Mouse (Mus musculus): ENCODE data around the gene Pik3r4. TPM values are rescaled to one million over a fixed set of nuclear protein-coding genes. Genes with fewer than 3 reads are reported as not detected.
A peak's percentile ranks its signal among the peaks of the same experiment; 100 is the strongest.
"Not testable (repeated sequence)": the region's sequence is repeated elsewhere in the genome, so short reads cannot be mapped to it uniquely, and the experiment has no call there.

Pik3r4 gene
- 40.0 and 46.2 TPM in 2 replicates for total RNA-seq (2017)

DNA sequence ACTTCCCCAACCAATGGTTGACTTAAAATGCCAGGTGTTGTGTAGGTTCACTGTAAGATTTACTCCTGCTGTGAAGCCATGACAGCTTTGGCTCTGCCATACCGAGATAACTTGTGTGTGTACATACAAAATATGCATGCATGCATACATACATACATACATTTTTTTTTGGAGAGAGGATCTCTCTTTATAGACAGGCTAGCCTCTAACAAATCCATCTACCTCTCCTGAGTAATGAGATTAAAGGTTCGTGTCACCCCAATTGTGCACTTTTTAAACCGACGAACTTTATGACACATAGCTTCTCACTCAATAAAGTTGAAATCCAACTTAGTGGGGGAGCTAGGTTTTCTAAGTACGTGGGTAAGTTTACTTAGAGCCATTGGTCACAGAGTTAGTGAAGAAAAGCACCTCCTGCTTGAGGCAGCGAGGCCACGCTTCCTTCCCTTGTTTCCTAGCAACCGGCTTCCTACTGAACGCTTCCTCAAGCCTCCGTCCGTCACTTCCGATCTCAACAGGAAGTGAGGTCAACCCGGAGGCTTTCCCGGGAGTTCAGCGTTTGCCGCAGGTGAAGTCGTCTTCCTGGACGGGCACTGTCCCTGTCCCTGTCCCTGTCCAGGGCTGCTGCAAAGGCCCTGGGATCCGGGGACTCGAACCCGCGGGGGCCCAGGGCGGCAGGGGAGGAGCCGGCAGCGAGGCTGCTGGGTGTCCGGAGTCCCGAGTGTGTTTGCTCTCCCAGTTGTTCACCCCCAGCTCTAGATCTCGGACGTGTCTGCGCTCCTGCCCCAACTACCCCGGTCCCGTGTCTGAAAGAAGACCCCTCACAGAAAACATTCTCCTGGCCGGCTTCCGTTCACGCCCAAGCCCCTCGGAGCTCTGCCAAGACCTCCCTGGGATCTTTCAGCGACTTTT lies at the start of gene Pik3r4:
Pik3r4 (plus strand) TSS at position 519 of the 912 bp plus-strand sequence.
- ATAC-seq (ENCODE audit: extremely low read depth, insufficient number of reproducible peaks, low FRiP score, poor library complexity, severe bottlenecking) = peak; percentile 95

DNA sequence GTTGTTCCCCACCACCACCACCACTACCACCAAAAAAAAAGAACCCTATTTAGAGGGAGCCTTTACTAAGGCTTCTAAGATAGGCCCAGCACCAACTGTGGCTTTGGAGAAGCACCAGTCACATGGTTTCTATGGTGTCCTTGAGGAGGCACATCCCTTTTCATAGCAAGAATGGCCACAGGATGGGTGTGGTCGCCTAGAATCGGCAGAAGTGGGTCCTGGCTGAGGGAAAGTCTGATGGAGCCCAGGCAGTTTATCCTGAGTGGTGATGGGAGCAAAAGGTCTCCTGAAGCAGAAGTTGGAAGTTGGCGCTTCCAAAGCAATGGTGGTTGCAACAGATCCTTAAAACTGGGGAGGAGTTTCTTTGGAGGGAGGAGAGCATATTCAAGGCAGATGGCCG lies 43.9 kb upstream of the Pik3r4 start:
- ATAC-seq (ENCODE audit: extremely low read depth, insufficient number of reproducible peaks, low FRiP score, poor library complexity, severe bottlenecking) = no peak

DNA sequence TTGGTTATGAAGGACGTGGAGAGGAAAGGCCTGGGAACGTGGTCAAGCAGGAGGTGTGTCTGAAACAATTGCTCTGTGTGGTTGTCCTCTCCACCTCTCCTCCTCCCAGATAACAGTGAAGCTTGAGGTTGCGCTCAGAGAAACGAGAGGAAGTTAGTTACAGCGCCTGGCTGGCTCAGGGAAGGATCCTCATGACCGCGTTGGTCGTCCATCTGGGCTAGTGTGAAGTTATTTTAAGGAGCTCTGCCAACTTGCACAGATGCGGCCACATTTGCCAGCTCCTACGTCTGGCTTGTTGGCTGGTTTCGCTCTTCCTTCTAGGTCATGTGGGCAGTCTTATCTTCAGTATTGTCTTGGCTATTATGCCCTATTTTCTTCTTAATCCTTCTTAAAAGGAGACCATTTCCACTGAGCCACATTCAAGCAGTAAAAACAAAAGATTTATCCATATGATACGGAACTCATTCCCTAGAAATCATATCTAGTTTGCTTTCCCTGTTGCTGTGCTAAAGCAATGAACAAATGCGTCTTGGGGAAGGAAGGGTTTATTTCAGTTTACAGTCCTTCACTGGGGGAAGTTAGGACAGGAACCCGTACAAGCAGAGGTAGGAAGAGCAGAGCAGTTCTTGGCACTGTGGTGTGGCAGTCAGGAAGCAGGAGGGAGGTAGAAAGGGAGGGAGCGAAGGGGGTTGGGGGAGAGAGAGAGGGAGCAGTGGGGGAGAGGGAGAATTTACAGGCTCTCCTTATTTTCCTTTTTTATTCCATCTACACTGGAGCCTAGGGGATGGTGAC lies 30.6 kb upstream of the Pik3r4 start:
- ATAC-seq (ENCODE audit: extremely low read depth, insufficient number of reproducible peaks, low FRiP score, poor library complexity, severe bottlenecking) = no peak

DNA sequence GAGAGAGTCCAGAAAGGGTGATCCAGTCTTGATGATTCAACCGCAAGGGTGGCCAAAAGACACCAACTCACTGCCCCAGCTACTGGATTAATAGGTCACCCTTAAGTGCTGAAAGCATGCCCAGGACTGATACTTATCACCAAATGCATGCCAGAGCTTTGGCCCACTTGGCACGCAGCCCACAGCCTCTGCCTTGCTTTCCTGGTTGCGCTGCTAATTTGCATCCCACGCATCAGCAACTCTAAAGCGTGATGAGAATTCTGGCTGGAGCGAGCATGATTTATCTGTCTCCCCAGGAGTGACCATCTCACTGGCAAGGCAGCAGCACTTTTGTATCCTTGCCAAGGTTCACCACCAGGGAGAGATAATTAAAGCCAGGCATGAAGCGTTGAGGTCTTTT lies 29.9 kb upstream of the Pik3r4 start:
- ATAC-seq (ENCODE audit: extremely low read depth, insufficient number of reproducible peaks, low FRiP score, poor library complexity, severe bottlenecking) = no peak

DNA sequence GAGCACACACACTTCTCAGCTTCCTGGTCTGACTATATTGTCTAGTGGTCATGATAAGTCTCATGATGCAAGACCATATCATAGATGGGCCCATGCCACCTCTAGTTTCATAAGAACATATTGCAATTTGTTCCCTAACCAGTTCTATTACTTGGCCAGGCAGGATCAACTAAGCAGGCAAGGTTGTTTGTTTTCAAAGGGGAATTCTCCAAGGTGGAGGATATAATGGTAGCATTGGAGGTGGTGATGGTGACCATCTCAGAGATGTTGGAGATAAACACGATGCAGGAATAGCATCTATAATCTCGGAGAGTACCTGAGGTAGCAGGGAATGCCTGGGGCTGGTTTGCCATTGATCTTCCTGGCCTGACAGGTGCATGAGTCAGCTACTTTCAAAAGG lies 26.8 kb upstream of the Pik3r4 start:
- ATAC-seq (ENCODE audit: extremely low read depth, insufficient number of reproducible peaks, low FRiP score, poor library complexity, severe bottlenecking) = no peak

DNA sequence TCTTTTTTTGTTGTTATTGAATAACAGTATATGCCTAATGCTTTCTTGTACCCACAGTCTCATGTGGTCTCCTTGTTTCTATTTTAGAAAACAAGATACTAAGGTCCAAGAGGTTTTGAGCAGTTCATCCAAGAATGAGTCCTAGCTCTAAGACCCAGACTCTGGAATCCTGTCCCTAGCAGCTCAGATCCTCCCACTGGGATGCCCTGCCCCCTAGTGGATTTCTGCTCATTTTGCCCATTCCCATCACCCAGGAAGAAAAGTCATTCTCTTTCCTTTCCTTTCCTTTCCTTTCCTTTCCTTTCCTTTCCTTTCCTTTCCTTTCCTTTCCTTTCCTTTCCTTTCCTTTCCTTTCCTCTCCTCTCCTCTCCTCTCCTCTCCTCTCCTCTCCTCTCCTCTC lies 25.5 kb upstream of the Pik3r4 start:
- ATAC-seq (ENCODE audit: extremely low read depth, insufficient number of reproducible peaks, low FRiP score, poor library complexity, severe bottlenecking) = not testable (repeated sequence)

DNA sequence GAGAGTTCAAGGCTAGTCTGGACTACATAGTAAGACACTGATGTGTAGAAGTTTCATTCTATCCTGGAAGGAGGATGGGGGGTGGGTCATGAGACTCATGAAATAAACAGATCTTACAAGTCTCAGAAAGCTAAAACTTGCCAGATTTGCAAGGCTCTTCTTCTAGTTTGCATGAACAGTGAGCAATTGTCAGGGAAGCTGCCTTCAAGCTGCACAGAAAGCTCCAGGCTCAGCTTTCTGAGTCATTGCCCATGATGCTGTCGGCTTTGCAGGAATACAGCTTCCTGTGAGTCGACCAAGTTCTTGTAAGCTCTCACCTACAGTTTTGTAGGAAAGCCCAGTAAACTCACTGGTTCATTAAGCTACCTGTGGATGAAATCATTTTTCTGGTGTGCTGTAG lies 8.8 kb upstream of the Pik3r4 start:
- ATAC-seq (ENCODE audit: extremely low read depth, insufficient number of reproducible peaks, low FRiP score, poor library complexity, severe bottlenecking) = no peak

DNA sequence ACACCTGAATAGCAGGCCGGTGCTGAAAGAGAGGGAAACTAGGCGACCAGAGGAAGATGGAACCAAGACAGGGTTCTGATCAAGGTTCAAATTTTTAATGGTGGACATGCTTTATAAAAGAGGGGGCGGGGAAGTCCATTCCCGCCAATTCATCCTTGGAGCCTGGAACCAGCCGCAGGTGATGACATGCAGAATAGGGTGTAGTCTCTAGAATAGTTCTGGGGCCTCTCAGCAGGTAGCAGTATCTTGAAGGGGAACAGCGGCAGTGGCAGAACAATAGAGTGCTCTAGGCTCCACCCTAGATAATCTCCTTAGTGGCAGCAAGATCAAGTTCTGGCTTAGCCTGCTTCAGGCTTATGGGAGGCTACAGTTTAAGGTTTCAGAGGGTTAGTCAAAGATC lies 1.4 kb upstream of the Pik3r4 start:
- ATAC-seq (ENCODE audit: extremely low read depth, insufficient number of reproducible peaks, low FRiP score, poor library complexity, severe bottlenecking) = not testable (repeated sequence)

DNA sequence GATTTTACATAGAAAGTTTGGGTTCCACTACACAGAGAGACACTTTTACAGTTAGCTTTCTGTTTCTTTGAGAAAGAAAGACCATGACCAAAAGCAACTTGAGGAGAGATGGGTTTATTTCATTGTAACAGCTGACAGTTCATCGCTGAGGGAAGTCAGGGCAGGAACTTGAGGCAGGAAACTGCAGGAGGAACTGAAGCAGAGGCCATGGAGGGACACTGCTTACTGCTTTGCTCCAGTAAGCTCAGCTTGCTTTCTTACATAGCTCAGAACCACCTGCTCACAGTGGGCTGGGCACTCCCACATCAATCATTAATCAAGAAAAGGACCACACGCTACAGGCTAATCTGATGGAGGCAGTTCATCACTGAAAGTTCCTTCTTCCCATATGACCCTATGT lies 13.4 kb downstream of the Pik3r4 start:
- ATAC-seq (ENCODE audit: extremely low read depth, insufficient number of reproducible peaks, low FRiP score, poor library complexity, severe bottlenecking) = peak; percentile 54; the same call in 1 of the 2 replicates

DNA sequence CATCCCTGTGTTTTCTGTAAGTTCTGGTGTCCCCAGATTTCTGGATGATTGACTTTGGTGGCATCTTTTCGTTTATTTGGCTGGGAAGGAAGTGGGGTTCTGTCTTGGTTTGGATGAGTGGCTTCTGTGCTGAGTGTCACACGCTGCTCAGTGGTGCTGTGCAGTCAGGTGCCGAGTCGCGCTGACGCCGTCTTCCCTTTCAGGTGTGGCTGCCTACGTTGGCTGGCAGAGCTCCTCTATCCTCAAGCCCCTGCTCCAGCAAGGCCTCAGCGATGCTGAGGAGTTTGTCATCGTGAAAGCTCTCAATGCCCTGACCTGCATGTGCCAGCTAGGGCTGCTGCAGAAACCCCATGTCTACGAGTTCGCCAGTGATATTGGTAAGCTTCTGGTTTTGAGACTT lies 15.4 kb downstream of the Pik3r4 start:
- no peak for ATAC-seq (ENCODE audit: extremely low read depth, insufficient number of reproducible peaks, low FRiP score, poor library complexity, severe bottlenecking)

DNA sequence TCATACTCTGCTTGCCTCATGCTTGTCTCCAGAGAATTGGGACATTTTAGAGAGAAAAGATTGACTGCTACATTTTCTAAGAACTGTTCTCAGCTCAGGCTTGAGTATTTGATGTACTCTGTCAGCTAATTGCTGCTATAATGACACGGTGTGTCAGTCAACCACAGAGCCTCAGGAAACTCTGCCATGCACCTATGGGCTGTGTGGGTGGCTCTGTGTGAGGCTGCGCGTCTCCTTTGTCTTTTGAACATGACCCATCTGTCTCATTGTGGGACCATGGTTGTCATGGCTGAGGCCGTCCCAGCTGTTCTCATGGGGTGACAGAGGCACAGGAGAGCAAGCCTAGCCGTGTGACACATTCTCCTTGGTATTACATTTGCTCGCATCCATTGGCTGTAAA lies 17.1 kb downstream of the Pik3r4 start:
- ATAC-seq (ENCODE audit: extremely low read depth, insufficient number of reproducible peaks, low FRiP score, poor library complexity, severe bottlenecking) = peak; percentile 42; the same call in 1 of the 2 replicates

DNA sequence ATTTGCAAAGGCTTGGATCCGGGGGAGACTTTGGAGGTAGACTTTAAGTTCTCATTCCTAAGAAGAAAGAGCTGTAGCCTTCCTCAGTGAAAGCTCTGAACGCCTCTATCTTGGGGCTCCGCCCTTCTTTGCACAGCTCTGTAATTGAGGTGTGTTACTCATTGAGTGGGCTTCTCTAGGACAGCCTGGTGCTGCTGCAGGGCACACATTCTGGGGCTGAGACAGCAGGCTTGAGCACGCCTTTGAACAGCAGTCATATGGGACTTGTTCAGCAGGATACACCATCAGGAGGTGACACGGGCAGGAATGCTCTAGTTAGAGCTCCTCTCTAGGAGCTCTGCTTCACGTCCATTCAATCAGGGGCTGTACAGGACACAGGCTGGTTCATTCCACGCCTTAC lies 22.5 kb downstream of the Pik3r4 start:
- no peak for ATAC-seq (ENCODE audit: extremely low read depth, insufficient number of reproducible peaks, low FRiP score, poor library complexity, severe bottlenecking)

DNA sequence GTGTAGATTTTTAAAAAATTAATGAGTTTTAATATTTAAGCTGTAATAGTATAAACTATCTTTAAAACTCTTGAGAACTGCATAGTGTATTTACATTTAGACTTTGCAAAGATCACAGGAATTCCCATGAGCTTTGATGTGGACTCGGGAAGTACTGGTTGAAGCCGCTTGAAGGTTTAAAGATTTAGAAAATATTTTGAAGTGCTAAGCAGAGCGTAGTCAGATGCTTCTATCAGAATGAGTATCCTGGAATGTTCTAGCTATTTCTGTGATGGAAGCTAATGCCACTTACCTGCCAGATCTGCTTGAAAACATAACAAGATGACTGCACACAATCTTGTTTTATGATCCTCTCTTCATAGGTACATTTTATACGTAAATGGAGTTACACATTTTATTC lies 28.1 kb downstream of the Pik3r4 start:
- ATAC-seq (ENCODE audit: extremely low read depth, insufficient number of reproducible peaks, low FRiP score, poor library complexity, severe bottlenecking) = no peak

DNA sequence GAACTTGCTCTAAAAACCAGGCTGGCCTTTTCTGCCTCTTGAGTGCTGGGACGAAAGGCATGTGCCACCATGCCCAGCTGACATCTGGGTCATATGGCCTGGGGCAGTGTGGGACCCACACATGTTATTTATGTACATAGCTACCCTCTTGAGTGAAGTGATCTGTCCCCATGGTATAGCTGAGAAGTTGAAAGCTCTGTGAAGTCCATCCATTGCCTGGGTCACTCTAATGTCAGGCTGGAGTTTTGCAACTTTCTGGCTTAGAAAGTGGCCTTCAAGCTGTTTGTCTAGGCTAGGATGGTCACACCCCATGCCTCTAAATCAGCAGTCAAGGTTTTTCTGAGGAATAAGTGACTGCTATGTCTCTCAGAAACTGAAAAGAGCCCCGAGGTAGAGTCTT lies 29.3 kb downstream of the Pik3r4 start:
- ATAC-seq (ENCODE audit: extremely low read depth, insufficient number of reproducible peaks, low FRiP score, poor library complexity, severe bottlenecking) = no peak

DNA sequence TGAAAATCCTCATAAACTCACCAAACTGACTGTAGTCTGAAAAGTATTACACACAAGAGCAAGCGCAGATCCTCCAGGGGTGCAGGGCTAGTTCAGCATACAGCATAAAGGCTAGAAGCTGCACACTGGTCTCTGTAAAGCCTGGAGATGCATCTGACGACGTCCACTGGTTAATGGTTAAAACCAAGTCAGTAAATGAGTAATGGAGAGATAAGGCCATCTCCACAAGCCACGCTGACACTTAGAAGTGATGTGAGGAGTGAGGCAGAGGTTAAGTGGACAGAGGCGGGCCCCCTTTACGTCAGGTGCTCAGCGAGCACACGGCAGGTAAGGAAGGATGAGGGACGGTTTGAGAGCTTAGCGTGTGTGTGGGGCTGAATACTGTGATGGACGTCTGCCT lies 33.2 kb downstream of the Pik3r4 start:
- no peak for ATAC-seq (ENCODE audit: extremely low read depth, insufficient number of reproducible peaks, low FRiP score, poor library complexity, severe bottlenecking)

DNA sequence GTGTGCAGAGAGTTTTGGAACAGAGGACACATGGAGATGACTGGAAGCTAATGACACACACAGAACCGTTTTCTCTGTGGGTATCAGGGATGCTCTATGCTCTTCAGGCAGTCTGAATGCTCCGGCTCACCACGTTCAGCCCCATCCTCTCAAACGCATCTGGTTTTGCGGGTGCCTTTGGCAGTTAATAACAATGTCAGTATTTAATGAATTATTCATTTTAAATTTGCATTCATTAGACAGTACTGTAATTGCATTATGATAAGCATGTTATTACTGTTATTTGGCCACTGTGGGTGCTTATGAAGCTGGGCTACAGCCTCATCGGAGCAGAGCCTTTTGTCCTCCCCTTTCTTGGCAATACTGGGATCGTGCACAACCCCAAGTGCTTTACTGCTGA lies 38.6 kb downstream of the Pik3r4 start:
- no peak for ATAC-seq (ENCODE audit: extremely low read depth, insufficient number of reproducible peaks, low FRiP score, poor library complexity, severe bottlenecking)

DNA sequence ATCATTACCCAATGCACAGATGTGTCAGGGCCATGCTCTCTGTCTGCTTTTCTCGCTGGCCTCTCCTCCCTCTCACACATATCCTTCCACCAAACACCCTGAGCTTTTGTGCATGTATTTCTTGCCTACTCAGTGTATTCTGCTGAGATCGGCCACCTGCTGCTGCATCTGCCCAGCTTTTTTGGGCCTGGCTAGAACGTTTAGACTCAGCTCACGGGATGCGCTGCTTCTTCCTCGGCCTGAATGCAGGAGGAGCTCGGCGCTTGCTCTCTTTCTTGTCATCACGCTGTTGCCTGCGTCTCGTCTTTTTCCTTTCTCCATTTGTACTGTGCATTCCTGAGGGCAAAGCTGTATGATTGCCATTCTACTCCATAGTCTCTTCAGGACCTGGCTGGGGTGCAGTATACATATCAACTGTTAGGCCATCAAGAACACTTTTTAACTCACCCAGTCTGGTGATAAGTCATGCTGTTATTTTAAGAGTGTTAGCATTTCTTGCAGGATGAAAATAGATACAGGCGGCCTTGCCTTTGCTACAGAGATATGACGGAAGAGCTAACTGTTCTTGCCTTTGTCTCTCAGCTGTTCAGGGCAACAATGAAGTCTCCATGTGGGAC lies 41.9 kb downstream of the Pik3r4 start:
- ATAC-seq (ENCODE audit: extremely low read depth, insufficient number of reproducible peaks, low FRiP score, poor library complexity, severe bottlenecking) = no peak

DNA sequence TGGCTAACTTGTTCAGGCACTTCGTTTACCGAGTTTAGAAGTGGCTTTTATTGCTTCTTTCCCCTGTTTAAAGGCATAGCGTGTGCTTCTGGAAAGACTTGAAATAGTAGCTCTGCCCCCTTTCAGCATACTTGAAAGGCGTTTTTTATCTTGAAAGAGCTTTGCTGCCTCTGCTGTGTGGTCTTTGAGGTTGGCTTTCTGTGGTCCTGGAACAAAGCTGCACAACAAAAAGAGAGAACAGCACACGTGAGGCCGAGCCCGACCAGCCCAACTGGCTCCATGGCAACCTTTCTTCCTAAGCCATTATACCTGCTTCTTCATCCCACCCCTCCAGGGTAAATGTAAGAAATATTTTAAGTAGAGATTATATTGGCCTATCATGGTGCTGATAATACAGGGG lies 46.7 kb downstream of the Pik3r4 start:
- ATAC-seq (ENCODE audit: extremely low read depth, insufficient number of reproducible peaks, low FRiP score, poor library complexity, severe bottlenecking) = no peak

DNA sequence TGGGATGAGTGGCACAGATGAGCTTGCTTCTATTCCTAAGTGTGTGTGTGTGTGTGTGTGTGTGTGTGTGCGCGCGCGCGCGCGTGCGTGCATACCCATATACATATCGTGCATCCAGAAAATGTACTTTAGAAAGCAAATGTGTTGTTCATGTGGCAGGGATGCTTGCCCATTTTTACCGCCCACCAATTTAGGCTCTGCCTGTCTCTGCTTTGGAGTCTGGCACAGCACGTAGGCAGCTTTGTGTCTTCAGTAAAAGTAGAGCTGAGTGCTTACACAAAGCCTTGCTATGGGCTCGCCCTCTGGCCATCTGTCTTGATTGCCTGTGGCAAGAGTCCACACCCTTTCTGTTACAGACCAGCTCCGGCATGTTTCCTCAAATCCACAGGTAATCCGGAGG lies 49.7 kb downstream of the Pik3r4 start:
- ATAC-seq (ENCODE audit: extremely low read depth, insufficient number of reproducible peaks, low FRiP score, poor library complexity, severe bottlenecking) = no peak

DNA sequence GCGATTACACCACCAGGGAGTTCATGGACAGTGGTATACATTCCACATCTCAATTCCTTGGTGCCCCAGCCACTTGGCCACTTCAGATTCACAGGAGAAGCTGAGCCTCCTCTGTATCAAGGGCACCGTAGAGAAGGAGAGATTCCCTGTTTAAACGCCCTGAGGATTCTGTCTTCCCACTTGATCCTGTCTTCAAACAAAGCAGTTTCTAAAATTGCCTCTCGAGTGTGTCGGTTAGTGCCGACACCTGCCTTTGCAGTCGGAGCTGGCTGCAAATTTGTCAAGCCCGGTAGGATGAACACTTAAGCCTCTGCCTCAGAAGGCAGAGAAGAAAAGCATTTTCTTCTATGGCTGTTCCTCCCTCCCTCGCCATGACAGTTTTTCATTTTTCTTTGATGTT lies 50.3 kb downstream of the Pik3r4 start:
- ATAC-seq (ENCODE audit: extremely low read depth, insufficient number of reproducible peaks, low FRiP score, poor library complexity, severe bottlenecking) = no peak

Data from neutrophil, adult 5-6 weeks (primary cell).